Mouse (Mus musculus): Measurements from ENCODE around the gene Ssbp3. TPM values are rescaled to one million over a fixed set of nuclear protein-coding genes. Genes with fewer than 3 reads are reported as not detected.

Gene Ssbp3
- polyA plus RNA-seq, 1 experiment: 43.2 TPM

GRCm38 (mm10) chr4:106976576-106976975 is 66.1 kb downstream of the Ssbp3 start:
- TF ChIP-seq CTCF (IDR thresholded peaks at IDR 0.05; ENCODE audit: insufficient read depth, low read length) (no peak), POLR2A (IDR thresholded peaks at IDR 0.05; ENCODE audit: borderline replicate concordance, extremely low read depth, low read depth, low read length) (no peak)
- DNase-seq: no peak
- WGBS: 80% methylated on average over 2 of the region's 2 CpGs
- peaks cover 5% of the 10 kb centered on the region for H3K4me1 ChIP-seq (ENCODE audit: control insufficient read depth, insufficient read depth, low read length)
- no peak overlapping the region for H3K4me3 ChIP-seq (replicated peaks; ENCODE audit: extremely low read depth, low read depth, low read length)

GRCm38 (mm10) chr4:106977218-106977651 is 66.7 kb downstream of the Ssbp3 start:
- H3K4me3 ChIP-seq (replicated peaks; ENCODE audit: extremely low read depth, low read depth, low read length): no peak overlapping the region
- DNase-seq: no peak
- no peak for TF ChIP-seq POLR2A (IDR thresholded peaks at IDR 0.05; ENCODE audit: borderline replicate concordance, extremely low read depth, low read depth, low read length)
- TF ChIP-seq CTCF (IDR thresholded peaks at IDR 0.05; ENCODE audit: insufficient read depth, low read length): no peak
- peaks cover 5% of the 10 kb centered on the region for H3K4me1 ChIP-seq (ENCODE audit: control insufficient read depth, insufficient read depth, low read length)
- 36% methylated on average over 6 of the region's 6 CpGs for WGBS

- Histone ChIP-seq H3K4me1 (ENCODE audit: control insufficient read depth, insufficient read depth, low read length) (peaks cover 5% of the 10 kb centered on the region), H3K4me3 (replicated peaks; ENCODE audit: extremely low read depth, low read depth, low read length) (no peak overlapping the region)
- no peak for TF ChIP-seq CTCF (IDR thresholded peaks at IDR 0.05; ENCODE audit: insufficient read depth, low read length)
- no peak for TF ChIP-seq POLR2A (IDR thresholded peaks at IDR 0.05; ENCODE audit: borderline replicate concordance, extremely low read depth, low read depth, low read length)
- WGBS: 59% methylated on average over 8 of the region's 8 CpGs
- no peak for DNase-seq
Observed at GRCm38 (mm10) chr4:106978376-106978775, 67.9 kb downstream of the Ssbp3 start.

- 40% methylated on average over 7 of the region's 7 CpGs for WGBS
- no peak for DNase-seq
- peaks cover 5% of the 10 kb centered on the region for H3K4me1 ChIP-seq (ENCODE audit: control insufficient read depth, insufficient read depth, low read length)
Observed at GRCm38 (mm10) chr4:106980669-106981068, 70.2 kb downstream of the Ssbp3 start.

GRCm38 (mm10) chr4:106981385-106982103 is 71.0 kb downstream of the Ssbp3 start:
- Histone ChIP-seq H3K4me3 (replicated peaks; ENCODE audit: extremely low read depth, low read depth, low read length) (no peak overlapping the region), H3K4me1 (ENCODE audit: control insufficient read depth, insufficient read depth, low read length) (peaks cover 11% of the 10 kb centered on the region)
- no peak for DNase-seq
- 68% methylated on average over 7 of the region's 7 CpGs for WGBS
- TF ChIP-seq POLR2A (IDR thresholded peaks at IDR 0.05; ENCODE audit: borderline replicate concordance, extremely low read depth, low read depth, low read length) (no peak), CTCF (IDR thresholded peaks at IDR 0.05; ENCODE audit: insufficient read depth, low read length) (no peak)

More at GRCm38 (mm10) chr4:106980669-106981068, 70.2 kb downstream of the Ssbp3 start:
- no peak for TF ChIP-seq POLR2A (IDR thresholded peaks at IDR 0.05; ENCODE audit: borderline replicate concordance, extremely low read depth, low read depth, low read length)
- TF ChIP-seq CTCF (IDR thresholded peaks at IDR 0.05; ENCODE audit: insufficient read depth, low read length): no peak
- no peak overlapping the region for H3K4me3 ChIP-seq (replicated peaks; ENCODE audit: extremely low read depth, low read depth, low read length)

GRCm38 (mm10) chr4:106982344-106983121 is 72.0 kb downstream of the Ssbp3 start:
- Histone ChIP-seq H3K4me3 (replicated peaks; ENCODE audit: extremely low read depth, low read depth, low read length) (no peak overlapping the region), H3K4me1 (ENCODE audit: control insufficient read depth, insufficient read depth, low read length) (peaks cover 13% of the 10 kb centered on the region)
- 58% methylated on average over 4 of the region's 4 CpGs for WGBS
- TF ChIP-seq CTCF (IDR thresholded peaks at IDR 0.05; ENCODE audit: insufficient read depth, low read length) (no peak), POLR2A (IDR thresholded peaks at IDR 0.05; ENCODE audit: borderline replicate concordance, extremely low read depth, low read depth, low read length) (no peak)
- no peak for DNase-seq

GRCm38 (mm10) chr4:106983908-106984515 is 73.5 kb downstream of the Ssbp3 start:
- Histone ChIP-seq H3K4me3 (replicated peaks; ENCODE audit: extremely low read depth, low read depth, low read length) (no peak overlapping the region), H3K4me1 (ENCODE audit: control insufficient read depth, insufficient read depth, low read length) (peaks cover 15% of the 10 kb centered on the region)
- no peak for DNase-seq
- no peak for TF ChIP-seq CTCF (IDR thresholded peaks at IDR 0.05; ENCODE audit: insufficient read depth, low read length)
- TF ChIP-seq POLR2A (IDR thresholded peaks at IDR 0.05; ENCODE audit: borderline replicate concordance, extremely low read depth, low read depth, low read length): no peak
- WGBS: 77% methylated on average over 7 of the region's 7 CpGs

GRCm38 (mm10) chr4:106985289-106985688 is 74.8 kb downstream of the Ssbp3 start:
- no peak for TF ChIP-seq POLR2A (IDR thresholded peaks at IDR 0.05; ENCODE audit: borderline replicate concordance, extremely low read depth, low read depth, low read length)
- TF ChIP-seq CTCF (IDR thresholded peaks at IDR 0.05; ENCODE audit: insufficient read depth, low read length): no peak
- Histone ChIP-seq H3K4me1 (ENCODE audit: control insufficient read depth, insufficient read depth, low read length) (peaks cover 17% of the 10 kb centered on the region), H3K4me3 (replicated peaks; ENCODE audit: extremely low read depth, low read depth, low read length) (no peak overlapping the region)
- DNase-seq: no peak
- WGBS: 87% methylated on average over 4 of the region's 4 CpGs

All from lung, adult 2 months (tissue).